Mouse (Mus musculus) limb, embryonic 15.5 days (tissue): ENCODE measurements around the gene Chd1. TPM values are rescaled to one million over a fixed set of nuclear protein-coding genes. Genes with fewer than 3 reads are reported as not detected.
A peak's percentile ranks its signal among the peaks of the same experiment; 100 is the strongest.
"Not testable (repeated sequence)": the region's sequence is repeated elsewhere in the genome, so short reads cannot be mapped to it uniquely, and the experiment has no call there.

Experiments used
- ATAC-seq: fragments of 200-750 bp; cut with Nextera tagmentation; 2 replicates; pipeline ENCODE4 v1.8.0; 2017; ENCODE audit warnings: low read depth, moderate TSS enrichment; ENCODE audit not compliant: insufficient number of reproducible peaks, low FRiP score, low TSS enrichment
- H3K27ac ChIP-seq: fragments of 300-500 bp; sonication (generic); 2 replicates; pipeline ENCODE4 v1.5.1; 2015; ENCODE audit warnings: moderate library complexity, mild to moderate bottlenecking, inconsistent platforms
- H3K27me3 ChIP-seq: fragments of 300-500 bp; sonication (generic); 2 replicates; pipeline ENCODE4 v1.6.1; 2015; ENCODE audit warnings: inconsistent platforms
- H3K36me3 ChIP-seq: fragments of 300-500 bp; sonication (generic); 2 replicates; pipeline ENCODE4 v1.6.1; 2015; ENCODE audit warnings: inconsistent platforms
- H3K4me1 ChIP-seq: fragments of 300-500 bp; sonication (generic); 2 replicates; pipeline ENCODE4 v1.6.1; 2015; ENCODE audit warnings: inconsistent platforms
- H3K4me2 ChIP-seq: fragments of 300-500 bp; sonication (generic); 2 replicates; pipeline ENCODE4 v1.6.1; 2015; ENCODE audit warnings: mild to moderate bottlenecking, inconsistent platforms
- H3K4me3 ChIP-seq: fragments of 300-500 bp; sonication (generic); 2 replicates; pipeline ENCODE4 v1.5.1; 2015; ENCODE audit warnings: mild to moderate bottlenecking, inconsistent platforms
- H3K9ac ChIP-seq: fragments of 300-500 bp; sonication (generic); 2 replicates; pipeline ENCODE4 v1.6.1; 2015; ENCODE audit warnings: inconsistent platforms
- H3K9me3 ChIP-seq: fragments of 300-500 bp; sonication (generic); 2 replicates; pipeline ENCODE4 v1.6.1; 2016; ENCODE audit warnings: inconsistent platforms
- WGBS: fragments of 180-500 bp; shearing (Covaris S2); methylation state at CpG from one replicate; pipeline ENCODE4 v1.1.7; 2015; 5-methylcytosine and 5-hydroxymethylcytosine counted together
- polyA plus RNA-seq: library from polyadenylated mRNA; unstranded; fragments of >200 nt; fragmentation: Nextera tagmentation; extraction: Ambion mirVana; gene quantifications from 2 replicates; pipeline ENCODE4 v1.2.1, GENCODE M21; 2015

The Chd1 gene
- polyA plus RNA-seq, 1 experiment from 2014 or later, result 26.5 TPM

GRCm38 (mm10) chr17:15704158-15704474 is 651 bp upstream of the Chd1 start:
- ATAC-seq, result no peak
- H3K4me1 ChIP-seq, result peaks cover 6% of the 10 kb centered on the region
- 2% methylated on average over 12 of the region's 12 CpGs for WGBS
- peaks cover 13% of the 10 kb centered on the region for H3K36me3 ChIP-seq
- H3K4me2 ChIP-seq, result peak overlapping the region; percentile 48
- peak overlapping the region; percentile 76 for H3K9ac ChIP-seq
- H3K27ac ChIP-seq, result peak overlapping the region; percentile 96
- no peaks in the 10 kb centered on the region for H3K9me3 ChIP-seq
- H3K4me3 ChIP-seq, result peak overlapping the region; percentile 89
- no peaks in the 10 kb centered on the region for H3K27me3 ChIP-seq

GRCm38 (mm10) chr17:15705303-15706284 is 827 bp downstream of the Chd1 start:
- Histone ChIP-seq H3K4me3 (peak overlapping the region; percentile 89), H3K27ac (peak overlapping the region; percentile 96), H3K9ac (peak overlapping the region; percentile 90), H3K27me3 (no peaks in the 10 kb centered on the region), H3K4me2 (peak overlapping the region; percentile 81), H3K4me1 (peaks cover 6% of the 10 kb centered on the region), H3K36me3 (peaks cover 14% of the 10 kb centered on the region), H3K9me3 (no peaks in the 10 kb centered on the region)
- peak; percentile 43 for ATAC-seq
- under 1% methylated on average over 75 of the region's 89 CpGs for WGBS

- ATAC-seq, result no peak
- WGBS, result 87% methylated on average over 4 of the region's 4 CpGs
- Histone ChIP-seq H3K9ac (no peak overlapping the region), H3K4me3 (no peak overlapping the region), H3K4me2 (no peak overlapping the region), H3K27me3 (no peaks in the 10 kb centered on the region), H3K9me3 (no peaks in the 10 kb centered on the region), H3K36me3 (peaks cover 8% of the 10 kb centered on the region; the same call in 1 of the 2 replicates), H3K4me1 (peaks cover 3% of the 10 kb centered on the region; the same call in 1 of the 2 replicates), H3K27ac (no peak overlapping the region)
Observed at GRCm38 (mm10) chr17:15714507-15714906, 9.7 kb downstream of the Chd1 start.

- Histone ChIP-seq H3K27me3 (no peaks in the 10 kb centered on the region), H3K36me3 (peaks cover 8% of the 10 kb centered on the region; the same call in 1 of the 2 replicates), H3K4me1 (peaks cover 3% of the 10 kb centered on the region; the same call in 1 of the 2 replicates), H3K4me2 (no peak overlapping the region), H3K9me3 (no peaks in the 10 kb centered on the region), H3K9ac (no peak overlapping the region), H3K4me3 (no peak overlapping the region), H3K27ac (no peak overlapping the region)
- WGBS, result 77% methylated on average over 3 of the region's 3 CpGs
- no peak for ATAC-seq
Observed at GRCm38 (mm10) chr17:15715013-15715902, 10.5 kb downstream of the Chd1 start.

GRCm38 (mm10) chr17:15715940-15716339 is 11.2 kb downstream of the Chd1 start:
- peaks cover 3% of the 10 kb centered on the region; the same call in 1 of the 2 replicates for H3K4me1 ChIP-seq
- no peak overlapping the region for H3K4me2 ChIP-seq
- H3K27me3 ChIP-seq, result no peaks in the 10 kb centered on the region
- no peak overlapping the region for H3K4me3 ChIP-seq
- no peaks in the 10 kb centered on the region for H3K9me3 ChIP-seq
- H3K36me3 ChIP-seq, result peaks cover 8% of the 10 kb centered on the region; the same call in 1 of the 2 replicates
- H3K9ac ChIP-seq, result no peak overlapping the region
- 81% methylated on average over 3 of the region's 3 CpGs for WGBS
- ATAC-seq, result no peak
- H3K27ac ChIP-seq, result no peak overlapping the region

- no peaks in the 10 kb centered on the region for H3K27me3 ChIP-seq
- H3K9ac ChIP-seq, result no peak overlapping the region
- H3K36me3 ChIP-seq, result peaks cover 14% of the 10 kb centered on the region
- H3K4me1 ChIP-seq, result no peaks in the 10 kb centered on the region; the same call in 1 of the 2 replicates
- no peak overlapping the region for H3K27ac ChIP-seq
- ATAC-seq, result no peak
- H3K9me3 ChIP-seq, result no peaks in the 10 kb centered on the region
- 94% methylated on average over 3 of the region's 3 CpGs for WGBS
- H3K4me2 ChIP-seq, result no peak overlapping the region
- H3K4me3 ChIP-seq, result no peak overlapping the region
Observed at GRCm38 (mm10) chr17:15720841-15721240, 16.1 kb downstream of the Chd1 start.

- no peak overlapping the region for H3K9ac ChIP-seq
- peaks cover 36% of the 10 kb centered on the region for H3K36me3 ChIP-seq
- H3K4me3 ChIP-seq, result no peak overlapping the region
- no peaks in the 10 kb centered on the region; the same call in 1 of the 2 replicates for H3K4me1 ChIP-seq
- no peak overlapping the region for H3K27ac ChIP-seq
- no peak overlapping the region for H3K4me2 ChIP-seq
- H3K9me3 ChIP-seq, result no peaks in the 10 kb centered on the region
- WGBS, result 51% methylated on average over 1 of the region's 1 CpGs
- no peaks in the 10 kb centered on the region for H3K27me3 ChIP-seq
- no peak for ATAC-seq
Observed at GRCm38 (mm10) chr17:15723291-15723690, 18.5 kb downstream of the Chd1 start.

- H3K27me3 ChIP-seq, H3K9me3 ChIP-seq, H3K4me3 ChIP-seq, H3K4me2 ChIP-seq, ATAC-seq, H3K4me1 ChIP-seq, H3K9ac ChIP-seq, H3K27ac ChIP-seq: not testable (repeated sequence)
- H3K36me3 ChIP-seq, result peaks cover 37% of the 10 kb centered on the region
- 78% methylated on average over 5 of the region's 5 CpGs for WGBS
Observed at GRCm38 (mm10) chr17:15723866-15724475, 19.2 kb downstream of the Chd1 start.

- H3K4me1 ChIP-seq, result no peaks in the 10 kb centered on the region
- H3K9me3 ChIP-seq, result no peaks in the 10 kb centered on the region
- no peak for ATAC-seq
- WGBS, result 91% methylated on average over 5 of the region's 5 CpGs
- no peak overlapping the region for H3K4me3 ChIP-seq
- H3K27me3 ChIP-seq, result no peaks in the 10 kb centered on the region
- no peak overlapping the region for H3K9ac ChIP-seq
- H3K4me2 ChIP-seq, result no peak overlapping the region
- H3K27ac ChIP-seq, result no peak overlapping the region
- peaks cover 52% of the 10 kb centered on the region for H3K36me3 ChIP-seq
Observed at GRCm38 (mm10) chr17:15731706-15732105, 26.9 kb downstream of the Chd1 start.

- no peak for ATAC-seq
- Histone ChIP-seq H3K9ac (no peak overlapping the region), H3K36me3 (peaks cover 37% of the 10 kb centered on the region), H3K27me3 (no peaks in the 10 kb centered on the region), H3K27ac (no peak overlapping the region), H3K4me3 (no peak overlapping the region), H3K4me1 (no peaks in the 10 kb centered on the region), H3K4me2 (no peak overlapping the region), H3K9me3 (no peaks in the 10 kb centered on the region)
- 90% methylated on average over 10 of the region's 10 CpGs for WGBS
Observed at GRCm38 (mm10) chr17:15737346-15737917, 32.7 kb downstream of the Chd1 start.

- Histone ChIP-seq H3K9me3 (no peaks in the 10 kb centered on the region), H3K27me3 (no peaks in the 10 kb centered on the region), H3K4me2 (no peak overlapping the region), H3K4me1 (no peaks in the 10 kb centered on the region), H3K27ac (no peak overlapping the region), H3K36me3 (peaks cover 47% of the 10 kb centered on the region), H3K9ac (no peak overlapping the region), H3K4me3 (no peak overlapping the region)
- no peak for ATAC-seq
- 87% methylated on average over 8 of the region's 8 CpGs for WGBS
Observed at GRCm38 (mm10) chr17:15741836-15742235, 37.1 kb downstream of the Chd1 start.
